8 mouse cellular contexts compared by ENCODE assay signal in the genomic region with DNA sequence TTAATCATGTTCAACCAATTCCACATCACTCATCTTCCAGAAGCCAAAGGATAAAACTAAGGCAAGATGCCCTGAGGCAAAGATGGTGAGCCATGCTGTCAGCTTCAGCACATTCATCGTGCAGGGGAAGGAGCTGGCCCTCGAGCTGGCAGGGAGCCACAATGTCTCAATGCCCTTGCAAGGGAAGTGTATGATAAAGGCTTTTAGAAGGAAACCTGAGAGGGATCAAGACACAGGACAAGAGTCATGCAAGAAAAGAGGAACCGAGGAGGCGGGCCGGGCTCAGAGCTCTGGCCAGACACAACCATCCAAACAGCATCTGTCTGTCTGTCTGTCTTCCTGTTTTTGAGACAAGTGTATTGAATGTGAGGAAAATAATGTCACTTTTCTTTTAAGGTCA.
DNase-seq lines count a peak whose midpoint lies in the region; ATAC-seq and TF ChIP-seq lines count a peak whose summit lies in the region.

No protein-coding gene starts in this region.

- H3K27ac ChIP-seq in kidney, embryonic 14.5 days (ENCODE audit: low read depth, low read length), result no peak overlapping the region
- H3K27ac ChIP-seq in intestine, postnatal 0 days (ENCODE audit: low read depth, low read length), result no peak overlapping the region
- no peak overlapping the region for H3K27ac ChIP-seq in forebrain, embryonic 13.5 days

- H3K4me3 ChIP-seq in kidney, embryonic 14.5 days (ENCODE audit: low read length), result no peak overlapping the region
- no peak overlapping the region for H3K4me3 ChIP-seq in intestine, postnatal 0 days (ENCODE audit: low read depth, low read length)
- H3K4me3 ChIP-seq in forebrain, embryonic 13.5 days, result no peak overlapping the region

- 77% methylated on average over 5 of the region's 5 CpGs for WGBS in kidney, embryonic 14.5 days
- 85% methylated on average over 5 of the region's 5 CpGs for WGBS in intestine, postnatal 0 days
- WGBS in forebrain, embryonic 13.5 days, result 84% methylated on average over 5 of the region's 5 CpGs

- no peaks in the 10 kb centered on the region for H3K4me1 ChIP-seq in kidney, embryonic 14.5 days (ENCODE audit: control insufficient read depth, insufficient read depth, low read length)
- H3K4me1 ChIP-seq in intestine, postnatal 0 days (replicated peaks; ENCODE audit: control insufficient read depth, insufficient read depth, low read length), result no peaks in the 10 kb centered on the region
- H3K4me1 ChIP-seq in forebrain, embryonic 13.5 days, result peaks cover 9% of the 10 kb centered on the region; the same call in 1 of the 2 replicates

- H3K4me2 ChIP-seq in kidney, embryonic 14.5 days (replicated peaks; ENCODE audit: low read depth, low read length), result no peak overlapping the region
- no peak overlapping the region for H3K4me2 ChIP-seq in intestine, postnatal 0 days (replicated peaks; ENCODE audit: low read depth)
- no peak overlapping the region for H3K4me2 ChIP-seq in forebrain, embryonic 13.5 days

- no peak for ATAC-seq in kidney, embryonic 14.5 days (ENCODE audit: low FRiP score, low TSS enrichment)
- ATAC-seq in intestine, postnatal 0 days, result no peak
- ATAC-seq in forebrain, embryonic 13.5 days, result no peak

- no peaks in the 10 kb centered on the region for H3K27me3 ChIP-seq in kidney, embryonic 14.5 days (ENCODE audit: control insufficient read depth, insufficient read depth, low read length)
- H3K27me3 ChIP-seq in intestine, postnatal 0 days (replicated peaks; ENCODE audit: control insufficient read depth, insufficient read depth, low read length), result no peaks in the 10 kb centered on the region
- no peaks in the 10 kb centered on the region for H3K27me3 ChIP-seq in forebrain, embryonic 13.5 days

- TF ChIP-seq CTCF in intestine, postnatal 0 days (IDR thresholded peaks at IDR 0.05; ENCODE audit: low read depth), result no peak

- H3K36me3 ChIP-seq in kidney, embryonic 14.5 days (ENCODE audit: control insufficient read depth, insufficient read depth, low read length), result no peaks in the 10 kb centered on the region
- H3K36me3 ChIP-seq in intestine, postnatal 0 days (ENCODE audit: control insufficient read depth, insufficient read depth), result peaks cover 11% of the 10 kb centered on the region
- H3K36me3 ChIP-seq in forebrain, embryonic 13.5 days (ENCODE audit: poor library complexity, severe bottlenecking), result peaks cover 29% of the 10 kb centered on the region

- no peaks in the 10 kb centered on the region for H3K9me3 ChIP-seq in kidney, embryonic 14.5 days (ENCODE audit: control insufficient read depth, low read length)
- H3K9me3 ChIP-seq in intestine, postnatal 0 days (ENCODE audit: control insufficient read depth), result no peaks in the 10 kb centered on the region
- no peaks in the 10 kb centered on the region for H3K9me3 ChIP-seq in forebrain, embryonic 13.5 days (replicated peaks)

- H3K9ac ChIP-seq in kidney, embryonic 14.5 days (ENCODE audit: low read depth, low read length), result no peak overlapping the region
- no peak overlapping the region for H3K9ac ChIP-seq in intestine, postnatal 0 days (ENCODE audit: low read depth, low read length)
- no peak overlapping the region for H3K9ac ChIP-seq in forebrain, embryonic 13.5 days

- DNase-seq in kidney, postnatal 10 days, result peak; percentile 17
- peak; percentile 72 to 77 for DNase-seq in B cell, adult 2 months
- peak; percentile 36 for DNase-seq in adrenal gland, postnatal 10 days
- DNase-seq in lung, postnatal 10 days, result peak; percentile 28
- DNase-seq in thymus, postnatal 25 days, result no peak
